Mouse (Mus musculus): ENCODE results near the gene Cd101. TPM values are rescaled to one million over a fixed set of nuclear protein-coding genes. Genes with fewer than 3 reads are reported as not detected.
A peak's percentile ranks its signal among the peaks of the same experiment; 100 is the strongest.

The Cd101 gene
- polyA plus RNA-seq, 1 experiment from 2014 or later, result 0.09 TPM

DNA sequence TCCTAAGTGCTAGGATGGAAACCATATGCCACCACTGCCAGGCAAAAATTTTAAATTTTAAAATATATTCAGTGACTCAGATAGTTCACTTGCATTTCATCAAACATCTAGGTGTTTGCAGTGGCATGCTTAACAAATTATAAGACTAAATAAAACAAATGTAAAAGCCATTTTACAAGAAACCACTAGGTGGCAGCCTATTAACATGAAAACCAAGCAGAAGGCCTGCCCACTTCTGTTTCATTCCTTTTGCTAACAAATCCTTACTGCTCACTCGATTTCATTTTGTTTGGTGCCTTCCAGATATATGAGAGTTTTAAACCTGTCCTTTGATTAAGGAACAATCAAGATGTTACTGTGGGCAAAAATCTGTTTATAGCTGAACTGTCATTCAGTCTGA lies 55.5 kb downstream of the Cd101 start:
- no peak for ATAC-seq (ENCODE audit: insufficient read depth, low FRiP score)
- WGBS, result 2% methylated on average over 1 of the region's 1 CpGs
- no peak overlapping the region for H3K4me3 ChIP-seq (replicated peaks; ENCODE audit: low read length)

DNA sequence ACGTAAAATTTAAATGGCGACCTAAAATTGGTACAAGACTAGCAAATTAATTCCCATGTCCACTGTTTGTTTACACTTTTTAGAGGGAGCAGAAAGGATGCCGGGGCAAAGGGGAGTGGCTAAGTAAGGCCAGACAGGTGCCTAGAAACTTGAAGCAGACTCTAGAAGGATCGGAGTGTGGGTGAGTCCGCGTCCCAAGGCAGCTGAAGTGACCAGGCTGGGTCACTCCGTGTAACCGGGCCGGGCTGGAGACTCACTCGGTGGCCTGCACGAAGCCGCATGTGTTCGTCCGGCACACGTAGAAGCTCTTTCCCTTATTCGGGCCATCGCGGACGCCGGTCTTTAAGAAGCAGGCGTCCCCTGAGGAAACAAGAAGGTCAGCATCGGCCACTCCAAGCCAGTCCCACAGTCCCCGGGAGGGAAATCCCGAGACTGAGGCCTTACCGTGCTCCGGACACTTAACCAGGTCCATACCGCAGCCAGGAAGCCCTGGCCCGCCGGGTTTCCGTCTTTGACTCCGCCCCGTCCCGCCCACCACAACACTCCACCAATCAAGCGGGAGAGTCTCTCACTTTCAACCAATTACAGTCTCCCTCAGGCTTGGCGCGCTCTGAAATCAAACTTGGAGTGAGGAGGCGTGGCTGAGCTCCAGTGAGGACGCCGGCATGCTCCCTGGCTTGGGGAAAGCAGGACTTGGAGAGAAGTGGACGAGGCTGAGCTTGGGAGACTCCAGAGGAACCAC lies 60.0 kb downstream of the Cd101 start, which contains the start of gene Ttf2:
Gene Ttf2, minus strand, starts transcription at position 488 of the 742 bp plus-strand sequence.
- Histone ChIP-seq H3K4me2 (ENCODE audit: low read depth, low read length) (peak within 1 kb of the TSS; percentile 84), H3K27ac (ENCODE audit: low read length) (no peak within 1 kb of the TSS; the same call in 1 of the 2 replicates), H3K27me3 (ENCODE audit: control insufficient read depth, insufficient read depth, low read length) (no peaks in the 10 kb centered on the region), H3K4me1 (ENCODE audit: control insufficient read depth, insufficient read depth, low read length) (peaks cover 7% of the 10 kb centered on the region; the same call in 1 of the 2 replicates), H3K9me3 (replicated peaks; ENCODE audit: control insufficient read depth, low read length) (no peaks in the 10 kb centered on the region), H3K36me3 (ENCODE audit: control insufficient read depth, insufficient read depth, low read length) (no peaks in the 10 kb centered on the region), H3K4me3 (replicated peaks; ENCODE audit: low read length) (peak within 1 kb of the TSS; percentile 80), H3K9ac (ENCODE audit: low read length) (peak within 1 kb of the TSS; percentile 87)
- WGBS, result under 1% methylated on average over 40 of the region's 40 CpGs
- ATAC-seq (ENCODE audit: insufficient read depth, low FRiP score), result peak; percentile 99

More for the DNA sequence above, 55.5 kb downstream of the Cd101 start:
- no peaks in the 10 kb centered on the region for H3K36me3 ChIP-seq (ENCODE audit: control insufficient read depth, insufficient read depth, low read length)
- H3K27me3 ChIP-seq (ENCODE audit: control insufficient read depth, insufficient read depth, low read length), result no peaks in the 10 kb centered on the region
- H3K4me1 ChIP-seq (ENCODE audit: control insufficient read depth, insufficient read depth, low read length), result peaks cover 6% of the 10 kb centered on the region; the same call in 1 of the 2 replicates
- H3K4me2 ChIP-seq (ENCODE audit: low read depth, low read length), result no peak overlapping the region
- H3K27ac ChIP-seq (ENCODE audit: low read length), result no peak overlapping the region
- no peaks in the 10 kb centered on the region for H3K9me3 ChIP-seq (replicated peaks; ENCODE audit: control insufficient read depth, low read length)
- no peak overlapping the region for H3K9ac ChIP-seq (ENCODE audit: low read length)

DNA sequence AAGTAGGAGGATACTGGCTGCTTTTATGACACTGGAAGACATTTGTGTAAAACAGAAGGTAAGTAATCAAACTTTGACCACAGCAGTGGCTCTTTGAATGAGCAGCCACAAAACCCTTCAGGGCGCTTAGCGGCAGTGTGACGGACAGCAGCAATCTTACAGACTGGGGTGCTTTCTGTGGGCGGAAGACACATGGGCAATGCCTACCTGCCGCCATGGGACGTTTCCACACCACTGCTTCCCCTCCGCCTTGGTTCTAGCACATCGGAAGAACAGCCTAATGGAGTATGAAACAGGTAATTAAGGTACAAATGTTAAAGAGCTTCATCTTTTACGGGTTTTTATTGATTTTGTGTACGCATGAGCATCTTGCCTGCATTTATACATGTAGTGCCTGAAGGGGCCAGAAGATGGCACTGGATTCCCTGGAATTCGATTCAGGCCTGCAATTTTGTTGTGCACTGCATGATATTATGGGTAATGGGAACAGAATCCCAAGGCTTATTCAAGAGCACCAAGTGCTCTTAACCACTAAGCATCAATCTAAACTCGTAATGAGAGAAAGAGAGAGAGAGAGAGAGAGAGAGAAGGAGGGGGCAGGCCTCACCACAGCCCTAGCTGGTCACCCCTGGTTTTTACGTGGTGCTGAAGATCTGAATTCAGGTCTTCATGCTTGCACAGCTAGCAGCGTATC lies 65.4 kb downstream of the Cd101 start:
- Histone ChIP-seq H3K9me3 (replicated peaks; ENCODE audit: control insufficient read depth, low read length) (no peaks in the 10 kb centered on the region), H3K27ac (ENCODE audit: low read length) (no peak overlapping the region), H3K4me2 (ENCODE audit: low read depth, low read length) (no peak overlapping the region), H3K4me3 (replicated peaks; ENCODE audit: low read length) (no peak overlapping the region), H3K4me1 (ENCODE audit: control insufficient read depth, insufficient read depth, low read length) (0 out of 2 replicates have a peak, but pooled peaks cover 2% of the 10 kb centered on the region), H3K36me3 (ENCODE audit: control insufficient read depth, insufficient read depth, low read length) (peaks cover 10% of the 10 kb centered on the region; the same call in 1 of the 2 replicates), H3K9ac (ENCODE audit: low read length) (no peak overlapping the region), H3K27me3 (ENCODE audit: control insufficient read depth, insufficient read depth, low read length) (no peaks in the 10 kb centered on the region)
- 83% methylated on average over 14 of the region's 14 CpGs for WGBS
- no peak for ATAC-seq (ENCODE audit: insufficient read depth, low FRiP score)

DNA sequence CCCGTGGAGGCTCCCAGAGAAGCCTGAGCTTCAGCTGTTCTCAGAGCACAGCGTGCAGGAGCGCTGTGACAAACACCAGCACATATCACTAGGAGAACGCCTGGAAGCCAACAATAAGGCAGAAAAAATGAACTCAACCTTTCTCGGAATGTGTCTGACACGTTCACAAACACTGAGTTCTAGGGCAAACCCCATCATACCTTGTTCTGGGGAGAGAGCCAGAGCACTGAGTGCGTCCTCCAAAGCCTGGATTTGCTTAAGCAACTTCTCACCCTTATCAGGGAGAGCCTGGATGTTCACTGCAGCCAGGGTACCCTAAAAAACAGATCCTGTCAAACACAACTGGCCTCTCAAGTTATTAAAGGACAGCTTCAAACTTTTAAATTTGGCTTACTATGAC lies 67.9 kb downstream of the Cd101 start:
- no peak for ATAC-seq (ENCODE audit: insufficient read depth, low FRiP score)
- Histone ChIP-seq H3K4me3 (replicated peaks; ENCODE audit: low read length) (no peak overlapping the region), H3K9ac (ENCODE audit: low read length) (no peak overlapping the region), H3K4me1 (ENCODE audit: control insufficient read depth, insufficient read depth, low read length) (no peaks in the 10 kb centered on the region), H3K9me3 (replicated peaks; ENCODE audit: control insufficient read depth, low read length) (no peaks in the 10 kb centered on the region), H3K36me3 (ENCODE audit: control insufficient read depth, insufficient read depth, low read length) (peaks cover 13% of the 10 kb centered on the region; the same call in 1 of the 2 replicates), H3K27ac (ENCODE audit: low read length) (peak overlapping the region; percentile 5; the same call in 1 of the 2 replicates), H3K4me2 (ENCODE audit: low read depth, low read length) (no peak overlapping the region), H3K27me3 (ENCODE audit: control insufficient read depth, insufficient read depth, low read length) (no peaks in the 10 kb centered on the region)
- WGBS, result 76% methylated on average over 7 of the region's 7 CpGs

DNA sequence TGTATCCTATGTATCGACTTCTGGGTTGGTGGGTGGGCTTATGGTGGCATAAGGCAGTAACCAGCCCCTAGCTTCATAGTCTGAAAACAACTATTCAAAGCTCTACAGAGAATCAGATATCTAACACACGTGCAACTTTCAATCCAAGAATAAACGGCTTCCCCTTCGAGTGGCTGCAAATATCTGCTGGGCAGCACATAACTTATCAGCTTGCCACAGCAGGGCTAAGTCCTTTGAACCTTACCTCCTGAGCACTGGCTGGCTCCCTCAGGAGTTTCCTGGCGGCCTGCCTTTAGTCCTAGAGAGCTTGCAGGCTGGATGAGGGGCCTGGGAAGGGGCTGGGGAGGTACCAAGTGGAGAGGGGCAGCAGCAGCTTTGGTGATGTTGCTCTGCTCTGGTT lies 68.3 kb downstream of the Cd101 start:
- Histone ChIP-seq H3K4me1 (ENCODE audit: control insufficient read depth, insufficient read depth, low read length) (no peaks in the 10 kb centered on the region), H3K27me3 (ENCODE audit: control insufficient read depth, insufficient read depth, low read length) (no peaks in the 10 kb centered on the region), H3K9me3 (replicated peaks; ENCODE audit: control insufficient read depth, low read length) (no peaks in the 10 kb centered on the region), H3K4me3 (replicated peaks; ENCODE audit: low read length) (no peak overlapping the region), H3K4me2 (ENCODE audit: low read depth, low read length) (no peak overlapping the region), H3K9ac (ENCODE audit: low read length) (no peak overlapping the region), H3K27ac (ENCODE audit: low read length) (peak overlapping the region; percentile 5; the same call in 1 of the 2 replicates), H3K36me3 (ENCODE audit: control insufficient read depth, insufficient read depth, low read length) (peaks cover 13% of the 10 kb centered on the region; the same call in 1 of the 2 replicates)
- no peak for ATAC-seq (ENCODE audit: insufficient read depth, low FRiP score)
- 62% methylated on average over 5 of the region's 5 CpGs for WGBS

DNA sequence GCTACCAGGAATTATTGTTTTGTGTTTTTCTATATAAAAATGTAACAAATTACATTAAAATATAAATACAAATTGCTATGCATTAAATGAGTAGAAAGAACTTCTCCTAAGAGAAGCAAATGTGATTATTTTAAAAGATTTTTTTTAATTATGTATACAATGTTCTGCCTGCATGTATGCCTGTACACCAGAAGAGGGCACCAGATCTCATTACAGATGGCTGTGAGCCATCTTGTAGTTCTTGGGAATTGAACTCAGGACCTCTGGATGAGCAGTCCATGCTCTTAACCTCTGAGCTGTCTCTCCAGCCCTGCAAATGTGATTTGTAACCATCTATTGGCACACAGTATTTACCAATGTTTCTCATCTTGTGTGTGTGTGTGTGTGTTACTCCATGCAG lies 74.7 kb downstream of the Cd101 start:
- H3K27ac ChIP-seq (ENCODE audit: low read length), result no peak overlapping the region
- 0 out of 2 replicates have a peak, but pooled peaks cover 8% of the 10 kb centered on the region for H3K36me3 ChIP-seq (ENCODE audit: control insufficient read depth, insufficient read depth, low read length)
- no peak overlapping the region for H3K9ac ChIP-seq (ENCODE audit: low read length)
- H3K4me3 ChIP-seq (replicated peaks; ENCODE audit: low read length), result no peak overlapping the region
- no peaks in the 10 kb centered on the region for H3K9me3 ChIP-seq (replicated peaks; ENCODE audit: control insufficient read depth, low read length)
- H3K4me2 ChIP-seq (ENCODE audit: low read depth, low read length), result no peak overlapping the region
- H3K4me1 ChIP-seq (ENCODE audit: control insufficient read depth, insufficient read depth, low read length), result no peaks in the 10 kb centered on the region
- no peaks in the 10 kb centered on the region for H3K27me3 ChIP-seq (ENCODE audit: control insufficient read depth, insufficient read depth, low read length)
- ATAC-seq (ENCODE audit: insufficient read depth, low FRiP score), result no peak

DNA sequence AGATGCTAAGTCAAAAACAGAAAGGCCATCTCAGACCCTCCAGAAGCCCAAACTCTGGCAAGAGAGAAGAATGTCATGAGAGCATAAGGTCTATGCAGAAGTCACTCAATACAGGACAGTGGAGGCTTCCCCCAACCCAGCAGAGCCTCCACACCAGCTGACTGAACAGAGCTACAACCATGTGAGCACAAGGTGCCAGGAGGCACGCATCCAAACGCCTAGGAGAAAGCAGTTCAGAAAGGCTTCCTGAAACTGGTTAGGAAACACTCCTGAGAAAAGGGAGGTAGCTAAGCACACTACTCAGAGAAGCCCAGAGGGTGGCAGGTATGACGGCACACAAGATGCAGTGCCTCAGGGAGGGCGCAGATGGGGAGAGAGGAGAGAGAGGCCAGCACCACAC lies 77.8 kb downstream of the Cd101 start:
- Histone ChIP-seq H3K27me3 (ENCODE audit: control insufficient read depth, insufficient read depth, low read length) (no peaks in the 10 kb centered on the region), H3K4me3 (replicated peaks; ENCODE audit: low read length) (no peak overlapping the region), H3K27ac (ENCODE audit: low read length) (no peak overlapping the region), H3K9ac (ENCODE audit: low read length) (no peak overlapping the region), H3K4me1 (ENCODE audit: control insufficient read depth, insufficient read depth, low read length) (no peaks in the 10 kb centered on the region), H3K36me3 (ENCODE audit: control insufficient read depth, insufficient read depth, low read length) (0 out of 2 replicates have a peak, but pooled peaks cover 17% of the 10 kb centered on the region), H3K4me2 (ENCODE audit: low read depth, low read length) (no peak overlapping the region), H3K9me3 (replicated peaks; ENCODE audit: control insufficient read depth, low read length) (no peaks in the 10 kb centered on the region)
- ATAC-seq (ENCODE audit: insufficient read depth, low FRiP score), result no peak
- 92% methylated on average over 4 of the region's 4 CpGs for WGBS

DNA sequence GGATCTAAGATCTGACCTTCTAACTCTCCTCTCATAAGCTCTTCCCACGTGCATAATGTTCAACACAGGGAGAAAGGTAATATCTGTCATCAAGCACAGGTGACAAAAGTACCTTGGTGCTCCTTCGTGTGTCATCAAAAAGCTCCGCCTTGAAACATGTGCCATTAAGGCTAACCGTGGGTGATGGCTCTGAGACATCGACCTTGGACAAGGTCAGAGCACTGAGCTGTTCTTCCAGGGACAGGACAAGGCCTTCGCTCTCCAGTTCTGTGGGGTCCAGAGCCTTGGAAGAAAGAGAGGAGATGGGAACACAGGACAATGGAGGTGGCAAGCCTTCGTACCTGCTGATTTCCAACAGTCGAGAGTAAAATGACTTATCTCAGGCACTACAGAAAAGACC lies 82.1 kb downstream of the Cd101 start:
- no peak for ATAC-seq (ENCODE audit: insufficient read depth, low FRiP score)
- no peak overlapping the region for H3K9ac ChIP-seq (ENCODE audit: low read length)
- H3K27me3 ChIP-seq (ENCODE audit: control insufficient read depth, insufficient read depth, low read length), result no peaks in the 10 kb centered on the region
- H3K36me3 ChIP-seq (ENCODE audit: control insufficient read depth, insufficient read depth, low read length), result 0 out of 2 replicates have a peak, but pooled peaks cover 12% of the 10 kb centered on the region
- H3K27ac ChIP-seq (ENCODE audit: low read length), result no peak overlapping the region
- H3K4me3 ChIP-seq (replicated peaks; ENCODE audit: low read length), result no peak overlapping the region
- no peaks in the 10 kb centered on the region for H3K4me1 ChIP-seq (ENCODE audit: control insufficient read depth, insufficient read depth, low read length)
- H3K4me2 ChIP-seq (ENCODE audit: low read depth, low read length), result no peak overlapping the region
- WGBS, result 92% methylated on average over 8 of the region's 8 CpGs
- H3K9me3 ChIP-seq (replicated peaks; ENCODE audit: control insufficient read depth, low read length), result no peaks in the 10 kb centered on the region

Measured in stomach, embryonic 16.5 days (tissue).